In genomic region chr8:113660128-113660527, GRCm38 (mm10) we compare ENCODE assay signal across 33 mouse cellular contexts. TPM values are rescaled to one million over a fixed set of nuclear protein-coding genes. Genes with fewer than 3 reads are reported as not detected.
DNase-seq lines count a peak whose midpoint lies in the region; ATAC-seq and TF ChIP-seq lines count a peak whose summit lies in the region.
"Had no signal": no experiment of that assay in that cellular context is flagged by ENCODE, and none has a peak within 500 bp of the region (broad histone marks: within the 10 kb centered on the region; RNA-seq: fewer than 3 reads in every experiment).

No protein-coding gene starts in this region.

- ATAC-seq in lung, postnatal 0 days = no peak
- ATAC-seq: forebrain, embryonic 14.5 days; hindbrain, embryonic 16.5 days; intestine, embryonic 15.5 days; midbrain, embryonic 13.5 days had no signal

- no peaks in the 10 kb centered on the region for H3K9me3 ChIP-seq in lung, postnatal 0 days (ENCODE audit: low read length)
- H3K9me3 ChIP-seq: heart, embryonic 12.5 days; intestine, embryonic 15.5 days; liver, embryonic 13.5 days; megakaryocyte, embryonic 14.5 days; midbrain, embryonic 13.5 days; neural tube, embryonic 15.5 days had no signal

- TF ChIP-seq EP300 in lung, postnatal 0 days (IDR thresholded peaks at IDR 0.05) = no peak

- H3K4me1 ChIP-seq in lung, postnatal 0 days (ENCODE audit: insufficient read depth, low read depth, low read length) = no peaks in the 10 kb centered on the region
- H3K4me1 ChIP-seq: heart, embryonic 12.5 days; intestine, embryonic 15.5 days; liver, embryonic 13.5 days; neural tube, embryonic 15.5 days had no signal

- DNase-seq in lung, postnatal 0 days (ENCODE audit: low spot score) = no peak
- DNase-seq in lung, adult 18-20 months = no peak
- peak; percentile 55 for DNase-seq in ES-CJ7 (ENCODE audit: low read depth, low spot score)
- peak; percentile 46 for DNase-seq in induced T-regulatory cell, adult 2 months (ENCODE audit: low read depth)
- DNase-seq in B cell, adult 2 months = no peak
- no peak for DNase-seq in layer of hippocampus, adult 9-10 months (ENCODE audit: low spot score)
- DNase-seq in kidney, postnatal 4 days = no peak
- DNase-seq: adrenal gland, postnatal 10 days; cerebellum, adult 8-10 months; cerebellum, postnatal 25 days; gastrocnemius, postnatal 25 days; heart, adult 2 months; kidney, adult 9 months; kidney, postnatal 10 days; left cerebral cortex, postnatal 4 days; liver, embryonic 13.5 days; lung, embryonic 14.5 days; retina, postnatal 1 day; right cerebral cortex, postnatal 14 days; thymus, postnatal 25 days had no signal

- TF ChIP-seq CTCF in lung, postnatal 0 days (IDR thresholded peaks at IDR 0.05) = peak; percentile 19; the same call in 1 of the 2 replicates

- no peaks in the 10 kb centered on the region for H3K27me3 ChIP-seq in lung, postnatal 0 days (replicated peaks; ENCODE audit: insufficient read depth, low read length)
- H3K27me3 ChIP-seq: heart, embryonic 12.5 days; intestine, embryonic 15.5 days; liver, embryonic 13.5 days; midbrain, embryonic 13.5 days; neural tube, embryonic 15.5 days had no signal

- no peak overlapping the region for H3K4me2 ChIP-seq in lung, postnatal 0 days (replicated peaks; ENCODE audit: low read depth, low read length)
- H3K4me2 ChIP-seq: heart, embryonic 12.5 days; intestine, embryonic 15.5 days; liver, embryonic 13.5 days; lung, embryonic 14.5 days; midbrain, embryonic 13.5 days; neural tube, embryonic 15.5 days had no signal

- WGBS in lung, postnatal 0 days = 92% methylated on average over 1 of the region's 1 CpGs

- H3K36me3 ChIP-seq in lung, postnatal 0 days (ENCODE audit: insufficient read depth, low read length) = no peaks in the 10 kb centered on the region
- H3K36me3 ChIP-seq: G1E; heart, embryonic 12.5 days; intestine, embryonic 15.5 days; liver, embryonic 13.5 days; midbrain, embryonic 13.5 days; neural tube, embryonic 15.5 days had no signal

- no peak overlapping the region for H3K4me3 ChIP-seq in lung, postnatal 0 days (ENCODE audit: low read depth, low read length)
- H3K4me3 ChIP-seq: heart, adult 2 months; heart, embryonic 12.5 days; intestine, embryonic 15.5 days; left cerebral cortex, adult 2 months; liver, embryonic 13.5 days; megakaryocyte, embryonic 14.5 days; midbrain, embryonic 13.5 days; neural tube, embryonic 15.5 days had no signal

- H3K27ac ChIP-seq in lung, postnatal 0 days (ENCODE audit: low read length) = no peak overlapping the region
- H3K27ac ChIP-seq: heart, adult 2 months; intestine, embryonic 15.5 days; left cerebral cortex, adult 2 months; liver, embryonic 13.5 days; midbrain, embryonic 13.5 days; neural tube, embryonic 15.5 days had no signal

- H3K9ac ChIP-seq in lung, postnatal 0 days (replicated peaks; ENCODE audit: low read depth) = no peak overlapping the region
- H3K9ac ChIP-seq: heart, embryonic 12.5 days; intestine, embryonic 15.5 days; liver, embryonic 13.5 days; lung, embryonic 14.5 days; midbrain, embryonic 13.5 days; neural tube, embryonic 15.5 days had no signal

RNA-seq across cellular contexts. Expression of gene Syce1l, which starts 17.1 kb away (rescaled TPM):
- 0.13 TPM in 1 of 2 replicates, not detected in the other for polyA plus RNA-seq in lung, postnatal 0 days (2015; fragmentation: Nextera tagmentation; extraction: Ambion mirVana)
- polyA plus RNA-seq: embryonic facial prominence, embryonic 11.5 days; forebrain, embryonic 14.5 days; heart, adult 2 months; heart, embryonic 12.5 days; heart, postnatal 0 days; intestine, embryonic 15.5 days; liver, embryonic 13.5 days; lung, embryonic 14.5 days; small intestine, adult 2 months; stomach, embryonic 14.5 days had no signal

RNA-seq across cellular contexts. Expression of gene Mon1b, which starts 24.7 kb away (rescaled TPM):
- 4.1 and 4.7 TPM in 2 replicates for polyA plus RNA-seq in lung, postnatal 0 days (2015; fragmentation: Nextera tagmentation; extraction: Ambion mirVana)

Comparison
In these comparisons a context has a peak if more than half of its experiments do, and no peak if none do; other contexts are left out.
1. DNase-seq: peak in ES-CJ7 (single experiment) and induced T-regulatory cell, adult 2 months (single experiment); none in lung, postnatal 0 days (single experiment), lung, adult 18-20 months (0 of 2), B cell, adult 2 months (0 of 2), layer of hippocampus, adult 9-10 months (single experiment) and kidney, postnatal 4 days (0 of 2).